Mouse (Mus musculus) urinary bladder, adult 18-20 months (tissue): ENCODE results near the gene Prcp.
A peak's percentile ranks its signal among the peaks of the same experiment; 100 is the strongest.

Source experiments
- DNase-seq, 2 experiments: peaks; one replicate each; pipeline ENCODE4 v3.0.0; 2022; ENCODE audit warnings: low spot score in 2 of 2, mixed read lengths in 2 of 2

The Prcp gene

DNA sequence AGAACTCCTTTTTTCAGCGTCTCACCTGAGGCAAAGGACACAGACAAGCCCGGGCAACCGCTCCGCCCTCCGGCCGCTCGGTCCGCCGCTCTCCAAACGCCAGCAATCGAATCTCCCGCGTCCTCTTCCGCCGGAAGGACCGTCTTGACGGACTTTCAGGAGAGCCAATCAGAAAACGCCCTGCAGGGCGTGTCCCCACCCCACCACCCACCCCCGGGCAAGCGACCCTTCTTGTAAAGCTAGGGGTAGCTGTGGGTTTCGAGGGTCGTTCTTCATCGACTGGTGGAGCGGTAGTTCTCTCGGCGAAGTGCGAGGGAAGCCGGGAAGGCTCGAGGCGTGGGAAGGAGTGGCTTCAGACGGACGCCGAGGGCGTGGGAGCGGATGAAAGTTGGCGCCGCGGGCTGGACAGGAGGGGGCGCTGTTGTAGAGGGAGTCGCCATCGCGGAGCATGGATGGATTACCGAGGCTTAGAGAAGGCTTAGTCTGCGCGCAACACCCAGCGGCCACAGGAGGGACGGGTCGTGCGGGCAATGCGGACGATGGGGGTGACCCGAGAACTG lies at the start of gene Prcp, which contains the start of gene Ddias:
Gene Prcp, plus strand, starts transcription at position 355 of the 560 bp plus-strand sequence.
Gene Ddias, minus strand, starts transcription at position 132 of the 560 bp plus-strand sequence.
- DNase-seq = peak; percentile 86 to 95

- no peak for DNase-seq
Measured at GRCm38 (mm10) chr7:92826248-92826647, 48.0 kb upstream of the Prcp start.

DNA sequence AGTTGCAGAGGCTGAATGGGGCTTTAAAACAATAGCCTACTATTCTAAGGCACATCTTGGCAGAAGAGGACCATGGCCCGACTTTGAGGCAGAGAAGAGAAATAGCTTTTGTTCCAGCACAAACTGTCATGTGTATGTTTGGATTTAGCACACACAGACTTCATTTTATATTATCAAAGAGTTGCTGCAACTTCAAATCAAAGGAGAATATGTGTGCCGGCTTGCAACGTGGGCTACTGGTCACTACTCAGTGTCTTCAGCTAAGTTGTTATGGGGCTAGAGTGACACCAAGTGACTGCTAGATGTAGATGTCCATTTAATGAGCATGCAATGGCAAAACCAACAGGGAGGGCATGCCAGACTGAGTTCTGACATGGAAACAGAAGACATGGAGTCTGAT lies 46.3 kb upstream of the Prcp start:
- DNase-seq = no peak

DNA sequence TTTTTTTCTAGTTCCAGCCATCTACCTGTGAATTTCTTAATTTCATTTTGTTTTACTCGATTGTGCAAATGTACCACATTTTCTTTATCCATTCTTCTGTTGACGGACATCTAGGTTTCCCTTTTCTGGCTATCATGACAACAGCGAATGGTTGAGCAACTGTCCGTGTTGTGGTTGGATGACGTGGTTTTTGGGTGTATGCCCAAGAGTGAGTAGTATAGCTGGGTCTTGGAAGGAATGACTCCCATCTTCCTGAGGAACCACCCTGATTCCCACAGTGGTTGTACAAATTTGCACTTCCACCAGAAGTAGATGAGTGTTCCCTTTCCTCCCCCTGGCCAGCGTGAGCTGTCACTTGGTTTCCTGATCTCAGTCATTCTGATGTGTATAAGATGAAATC lies 41.9 kb upstream of the Prcp start:
- DNase-seq = no peak

DNA sequence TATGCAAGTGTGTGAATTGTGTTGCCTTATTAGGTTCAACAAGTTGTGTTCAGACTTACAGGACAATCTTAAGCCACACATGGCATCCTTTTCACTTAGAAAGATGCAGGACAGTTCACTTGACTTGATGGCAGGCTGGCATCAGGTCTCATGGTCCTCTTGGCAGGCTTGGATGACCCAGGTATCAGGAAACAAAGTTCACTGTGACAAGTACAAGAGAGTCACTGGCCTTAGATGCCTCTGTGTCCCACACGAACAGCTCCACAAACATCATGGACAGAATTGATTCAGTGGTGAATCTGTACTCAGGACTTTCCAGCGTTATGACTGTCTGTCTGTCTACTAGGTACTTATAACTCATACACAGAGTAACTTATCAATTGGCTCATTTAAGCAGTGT lies 39.9 kb upstream of the Prcp start:
- no peak for DNase-seq

- no peak for DNase-seq
Measured at GRCm38 (mm10) chr7:92836447-92836846, 37.8 kb upstream of the Prcp start.

DNA sequence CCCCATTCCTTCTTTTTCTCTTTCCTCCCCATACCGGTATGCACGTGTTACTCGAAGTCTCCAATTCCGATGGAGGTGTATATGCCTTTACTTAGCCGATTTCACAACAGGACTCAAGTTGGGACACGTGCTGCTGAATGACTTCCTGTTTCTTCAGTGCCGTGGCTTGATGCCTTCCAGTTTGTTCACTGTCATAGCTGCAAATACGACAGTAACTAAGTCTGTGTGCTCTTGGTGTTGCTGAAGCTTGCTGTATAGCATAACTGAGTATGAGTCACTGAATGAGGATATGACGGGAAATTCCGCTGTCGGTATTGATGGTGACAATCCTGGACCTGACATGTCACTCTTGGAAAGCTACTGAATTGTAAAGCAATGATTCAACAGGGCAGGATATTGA lies 37.0 kb upstream of the Prcp start:
- DNase-seq = peak in 1 of 2 experiments; percentile 39

GRCm38 (mm10) chr7:92837907-92838306 lies 36.4 kb upstream of the Prcp start:
- DNase-seq = no peak

- DNase-seq = no peak
Measured at GRCm38 (mm10) chr7:92842254-92842653, 32.0 kb upstream of the Prcp start.

GRCm38 (mm10) chr7:92848246-92848645 lies 26.0 kb upstream of the Prcp start:
- DNase-seq = no peak

DNA sequence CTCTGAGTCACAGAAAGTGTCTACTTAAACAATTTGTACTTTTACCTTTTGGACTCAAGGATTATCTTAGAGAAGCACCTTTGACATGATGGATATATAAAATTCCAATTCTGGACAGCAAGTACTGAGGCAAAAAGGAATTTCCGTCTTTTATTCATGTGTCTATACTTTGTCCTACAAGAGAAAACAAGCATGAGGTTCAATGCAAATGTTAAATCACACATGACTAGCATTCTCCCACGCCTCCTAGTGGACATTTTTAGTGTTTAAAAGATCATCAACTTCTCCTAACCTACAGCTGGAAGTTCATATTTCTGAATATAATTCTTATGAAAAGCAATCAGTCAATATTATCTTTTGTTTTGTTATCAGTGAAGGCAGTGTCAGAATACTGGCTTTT lies 7.7 kb upstream of the Prcp start:
- DNase-seq = no peak

- no peak for DNase-seq
Measured at GRCm38 (mm10) chr7:92870161-92870560, 4.1 kb upstream of the Prcp start.

- DNase-seq = no peak
Measured at GRCm38 (mm10) chr7:92871596-92871995, 2.7 kb upstream of the Prcp start.

DNA sequence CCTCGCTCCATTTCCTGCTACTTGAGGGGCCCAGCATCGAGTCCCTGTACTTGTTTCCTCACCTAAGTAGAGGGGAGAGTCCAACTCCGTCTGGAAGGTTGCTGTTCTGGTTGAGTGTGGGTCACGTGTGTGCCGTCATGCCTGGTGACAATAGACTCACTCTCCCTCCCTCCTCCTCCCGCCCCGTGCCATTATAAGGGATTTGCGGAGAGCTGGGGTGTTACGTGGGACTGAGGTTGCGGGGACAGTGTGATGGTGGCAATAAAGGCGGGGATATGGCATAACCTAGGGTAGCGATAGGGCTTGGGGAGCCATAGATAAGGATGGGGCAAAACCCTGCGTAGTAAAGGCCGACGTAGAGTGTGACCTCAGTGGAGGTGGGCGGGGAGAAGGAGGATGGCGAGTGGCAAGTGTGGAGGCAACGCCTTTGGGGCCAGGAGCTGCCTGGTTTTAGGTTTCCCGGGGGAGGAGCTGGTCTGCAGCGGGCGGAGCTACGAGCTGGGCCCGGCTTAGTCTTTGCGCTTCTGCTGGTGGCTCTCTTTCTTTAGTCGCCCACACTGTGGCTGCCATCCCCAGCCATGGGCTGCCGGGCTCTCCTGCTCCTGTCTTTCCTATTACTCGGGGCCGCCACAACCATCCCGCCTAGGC lies 615 bp downstream of the Prcp start:
- peak; percentile 83 to 90 for DNase-seq

GRCm38 (mm10) chr7:92876066-92876465 lies 1.8 kb downstream of the Prcp start:
- DNase-seq = no peak

GRCm38 (mm10) chr7:92876538-92876937 lies 2.3 kb downstream of the Prcp start:
- no peak for DNase-seq

DNA sequence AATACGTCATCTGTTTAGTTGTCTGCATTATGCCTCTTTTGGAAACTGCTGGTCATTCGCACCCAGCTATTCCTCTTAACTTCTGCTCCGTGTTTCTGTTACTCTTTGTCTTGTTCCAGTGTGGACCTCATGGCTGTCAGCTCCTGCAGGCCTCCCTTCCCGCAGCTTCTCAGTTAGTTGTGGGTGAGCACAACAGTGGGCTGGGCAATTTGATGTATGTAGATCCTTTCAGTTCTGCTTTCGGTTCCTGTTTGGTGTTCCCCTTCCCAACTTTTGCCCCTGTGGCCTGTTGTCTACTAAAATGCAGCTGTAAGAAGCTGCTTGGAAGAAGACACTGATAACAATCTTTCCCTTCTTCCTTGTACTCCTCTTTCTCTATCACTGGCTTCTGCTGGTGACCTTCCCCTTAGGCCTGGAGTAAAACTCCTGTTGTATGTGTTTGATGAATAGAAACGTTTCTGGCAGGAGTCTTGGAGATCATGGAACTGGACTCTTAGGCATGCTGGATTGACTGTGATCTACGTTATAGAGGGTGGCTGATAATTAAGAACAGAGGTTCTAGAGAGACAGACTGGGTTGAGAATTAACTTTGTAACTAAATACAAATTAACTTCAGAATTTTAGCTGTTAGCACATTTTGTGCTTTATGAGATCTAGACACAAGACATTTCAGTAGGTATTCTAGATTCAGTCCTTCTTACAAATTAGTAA lies 4.5 kb downstream of the Prcp start:
- no peak for DNase-seq

- DNase-seq = no peak
Measured at GRCm38 (mm10) chr7:92883850-92884716, 9.8 kb downstream of the Prcp start.

- DNase-seq = no peak
Measured at GRCm38 (mm10) chr7:92884998-92885660, 10.9 kb downstream of the Prcp start.

- no peak for DNase-seq
Measured at GRCm38 (mm10) chr7:92886801-92887200, 12.5 kb downstream of the Prcp start.

DNA sequence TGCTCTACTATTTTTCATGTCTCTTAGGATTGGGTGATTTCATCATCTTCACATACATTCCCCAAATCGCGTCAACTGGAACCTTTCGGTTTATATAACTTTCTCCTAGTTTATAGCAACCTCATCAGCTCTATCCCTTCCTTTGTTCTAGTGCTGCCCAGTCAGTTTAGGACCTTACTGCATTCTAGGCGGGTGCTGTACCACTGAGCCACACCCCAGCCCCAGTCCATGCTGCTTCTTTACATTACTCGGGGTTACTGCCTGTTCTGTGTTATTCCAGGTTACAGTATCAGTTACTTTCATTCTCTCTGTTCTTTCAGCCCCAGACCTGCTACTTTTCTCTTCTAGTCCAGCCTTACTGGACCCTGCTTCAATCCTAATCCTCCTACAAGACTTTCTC lies 13.0 kb downstream of the Prcp start:
- no peak for DNase-seq

DNA sequence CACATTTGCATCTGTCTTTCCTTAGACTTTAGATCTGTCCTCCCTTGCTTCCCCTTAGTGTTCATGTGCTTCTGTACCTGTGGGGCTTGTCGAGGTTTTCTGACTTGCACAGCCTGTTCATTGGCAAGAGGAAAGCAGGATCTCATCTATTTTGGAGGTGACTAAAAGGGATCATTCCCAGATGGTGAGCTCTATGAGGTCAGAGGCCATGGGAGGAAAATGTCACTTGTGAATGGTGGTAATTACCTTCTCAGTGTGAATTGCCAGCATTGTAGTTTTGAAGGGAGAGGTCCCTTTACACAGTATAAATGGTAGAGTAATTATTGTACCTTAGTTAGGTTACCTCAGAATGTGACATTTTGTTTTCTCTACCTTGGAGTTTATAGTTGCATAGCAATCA lies 15.9 kb downstream of the Prcp start:
- no peak for DNase-seq
